Mouse (Mus musculus): ENCODE measurements around the gene Ccdc142. TPM values are rescaled to one million over a fixed set of nuclear protein-coding genes. Genes with fewer than 3 reads are reported as not detected.

The Ccdc142 gene
- polyA plus RNA-seq, 1 experiment from 2014 or later = 2.9 TPM

GRCm38 (mm10) chr6:83086121-83087035 lies 15.0 kb upstream of the Ccdc142 start, which contains the start of gene Lbx2:
Gene Lbx2 (plus strand): TSS chr6:83086367.
- no peaks in the 10 kb centered on the region for H3K9me3 ChIP-seq
- peak within 1 kb of the TSS; percentile 55 for H3K4me2 ChIP-seq
- H3K9ac ChIP-seq = peak within 1 kb of the TSS; percentile 59
- no peak for ATAC-seq (ENCODE audit: insufficient number of reproducible peaks, insufficient read depth, low FRiP score, low TSS enrichment, low read depth)
- peaks cover 94% of the 10 kb centered on the region for H3K27me3 ChIP-seq
- peaks cover 12% of the 10 kb centered on the region for H3K36me3 ChIP-seq
- WGBS = 4% methylated on average over 39 of the region's 42 CpGs
- H3K4me1 ChIP-seq = peaks cover 30% of the 10 kb centered on the region
- no peak within 1 kb of the TSS for H3K27ac ChIP-seq
- peak within 1 kb of the TSS; percentile 34 for H3K4me3 ChIP-seq

DNA sequence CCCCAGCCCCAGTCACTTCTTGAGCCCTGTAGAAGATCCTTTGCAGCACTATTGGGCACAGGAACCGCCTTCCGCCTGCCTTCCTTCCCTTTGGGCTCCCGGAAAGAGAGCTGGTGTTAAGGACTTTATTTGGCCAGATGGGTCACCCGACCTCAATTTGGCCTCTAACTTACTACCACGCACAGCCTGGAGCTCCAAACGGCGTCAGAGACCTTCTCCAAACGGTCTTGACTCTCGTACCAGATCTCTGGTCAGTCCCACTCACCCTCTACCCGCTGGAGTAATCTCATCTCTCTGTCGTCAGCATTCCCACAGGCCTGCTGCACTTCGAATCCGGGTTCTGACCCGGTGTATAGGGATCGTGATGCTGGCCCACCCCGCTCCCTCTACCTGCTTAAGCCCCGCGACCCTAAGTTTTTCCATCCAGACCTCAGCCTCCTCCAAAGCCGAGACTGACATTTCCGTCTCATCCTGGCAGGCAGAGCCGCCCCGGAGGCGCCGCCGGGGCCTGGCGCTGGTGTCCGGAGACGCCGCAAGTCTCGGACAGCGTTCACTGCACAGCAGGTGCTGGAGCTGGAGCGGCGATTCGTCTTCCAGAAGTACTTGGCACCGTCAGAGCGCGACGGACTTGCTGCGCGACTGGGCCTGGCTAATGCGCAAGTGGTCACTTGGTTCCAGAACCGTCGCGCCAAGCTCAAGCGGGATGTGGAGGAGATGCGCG lies 14.0 kb upstream of the Ccdc142 start:
- ATAC-seq (ENCODE audit: insufficient number of reproducible peaks, insufficient read depth, low FRiP score, low TSS enrichment, low read depth) = no peak
- Histone ChIP-seq H3K9ac (no peak overlapping the region), H3K27ac (no peak overlapping the region), H3K4me2 (peak overlapping the region; percentile 55), H3K4me3 (peak overlapping the region; percentile 27), H3K9me3 (no peaks in the 10 kb centered on the region), H3K4me1 (peaks cover 30% of the 10 kb centered on the region), H3K36me3 (peaks cover 2% of the 10 kb centered on the region; the same call in 1 of the 2 replicates), H3K27me3 (peaks cover 96% of the 10 kb centered on the region)
- 2% methylated on average over 47 of the region's 47 CpGs for WGBS

DNA sequence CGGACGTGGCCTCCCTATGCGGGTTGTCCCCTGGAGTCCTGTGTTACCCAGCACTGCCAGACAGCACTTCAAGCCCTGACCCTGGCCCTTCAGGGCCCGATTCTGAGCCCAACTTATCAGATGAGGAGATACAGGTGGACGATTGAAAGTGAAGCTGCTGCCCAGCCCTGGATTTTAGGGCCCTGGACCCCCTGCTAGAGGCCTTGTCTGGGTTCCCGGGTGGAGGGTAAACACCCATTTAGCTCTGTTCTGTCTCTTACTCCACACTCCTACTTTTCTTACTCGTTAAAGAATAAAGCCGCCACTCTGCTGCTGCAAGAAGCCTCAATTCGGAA lies 13.5 kb upstream of the Ccdc142 start:
- peak overlapping the region; percentile 55 for H3K4me2 ChIP-seq
- ATAC-seq (ENCODE audit: insufficient number of reproducible peaks, insufficient read depth, low FRiP score, low TSS enrichment, low read depth) = no peak
- H3K9me3 ChIP-seq = no peaks in the 10 kb centered on the region
- peaks cover 30% of the 10 kb centered on the region for H3K4me1 ChIP-seq
- WGBS = 4% methylated on average over 9 of the region's 9 CpGs
- peaks cover 96% of the 10 kb centered on the region for H3K27me3 ChIP-seq
- no peaks in the 10 kb centered on the region for H3K36me3 ChIP-seq
- H3K27ac ChIP-seq = no peak overlapping the region
- peak overlapping the region; percentile 27 for H3K4me3 ChIP-seq
- no peak overlapping the region for H3K9ac ChIP-seq

DNA sequence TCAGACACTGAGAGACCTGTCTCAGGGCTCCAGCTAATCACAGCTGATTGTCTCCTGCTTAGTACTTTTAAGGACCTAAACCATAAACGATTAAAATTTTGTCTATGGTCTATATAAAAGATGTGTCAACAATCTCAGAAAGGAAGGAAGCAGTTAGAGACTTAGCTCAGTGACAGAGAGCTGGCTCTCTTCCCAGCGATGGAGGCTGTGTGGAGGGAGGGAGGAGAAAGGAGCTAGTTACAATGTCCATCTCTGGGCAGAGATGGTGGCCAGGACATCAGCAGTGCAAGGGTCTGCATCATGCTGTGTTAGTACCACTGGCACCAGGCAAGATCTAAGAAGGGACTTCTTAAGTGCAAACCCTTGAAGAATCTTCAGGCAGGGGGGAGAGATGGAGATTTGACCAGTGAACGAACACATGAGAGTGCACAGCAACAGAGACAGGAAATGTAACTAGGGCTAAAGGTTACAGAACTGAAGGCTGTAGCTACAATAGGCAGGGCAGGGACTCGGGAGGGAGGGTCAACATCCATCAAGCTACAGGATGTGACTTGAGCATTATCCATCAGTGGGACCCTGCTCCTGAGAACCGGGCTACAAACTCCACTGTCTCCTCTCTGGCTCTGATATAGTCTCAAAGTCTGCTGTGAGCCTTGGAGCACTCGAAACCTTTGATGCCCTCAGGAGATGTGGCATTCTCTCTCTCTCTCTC lies 8.8 kb upstream of the Ccdc142 start:
- ATAC-seq (ENCODE audit: insufficient number of reproducible peaks, insufficient read depth, low FRiP score, low TSS enrichment, low read depth) = no peak
- H3K27me3 ChIP-seq = peaks cover 66% of the 10 kb centered on the region
- WGBS = 37% methylated on average over 6 of the region's 6 CpGs

DNA sequence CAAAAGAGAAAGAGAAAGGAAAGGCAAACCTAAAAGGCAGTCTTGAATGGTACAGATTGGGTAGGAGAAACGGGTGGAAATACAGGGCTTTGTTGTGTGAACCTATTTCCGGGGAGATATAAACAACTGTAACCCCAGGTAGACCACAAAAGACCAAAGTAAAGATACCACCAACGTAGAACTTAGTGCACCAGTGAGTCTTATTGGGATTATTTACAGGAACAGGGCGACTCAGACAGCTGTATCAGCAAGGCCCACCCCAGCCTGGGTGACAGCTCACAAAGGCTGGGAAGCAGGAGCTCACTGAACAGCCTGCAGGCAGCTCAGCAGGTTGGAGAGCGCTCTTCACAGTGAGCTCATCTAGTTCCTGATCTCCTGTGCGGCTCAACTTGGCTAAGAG lies 5.4 kb upstream of the Ccdc142 start:
- ATAC-seq (ENCODE audit: insufficient number of reproducible peaks, insufficient read depth, low FRiP score, low TSS enrichment, low read depth) = no peak
- H3K4me1 ChIP-seq = peaks cover 3% of the 10 kb centered on the region; the same call in 1 of the 2 replicates
- H3K27me3 ChIP-seq = peaks cover 41% of the 10 kb centered on the region
- H3K4me2 ChIP-seq = no peak overlapping the region
- H3K9ac ChIP-seq = no peak overlapping the region
- no peak overlapping the region for H3K4me3 ChIP-seq
- H3K36me3 ChIP-seq = no peaks in the 10 kb centered on the region
- no peaks in the 10 kb centered on the region for H3K9me3 ChIP-seq
- no peak overlapping the region for H3K27ac ChIP-seq
- 42% methylated on average over 6 of the region's 6 CpGs for WGBS

More for the DNA sequence above, 8.8 kb upstream of the Ccdc142 start:
- Histone ChIP-seq H3K36me3 (no peaks in the 10 kb centered on the region), H3K9ac (no peak overlapping the region), H3K4me1 (peaks cover 3% of the 10 kb centered on the region), H3K4me2 (no peak overlapping the region), H3K9me3 (no peaks in the 10 kb centered on the region), H3K4me3 (no peak overlapping the region), H3K27ac (no peak overlapping the region)

DNA sequence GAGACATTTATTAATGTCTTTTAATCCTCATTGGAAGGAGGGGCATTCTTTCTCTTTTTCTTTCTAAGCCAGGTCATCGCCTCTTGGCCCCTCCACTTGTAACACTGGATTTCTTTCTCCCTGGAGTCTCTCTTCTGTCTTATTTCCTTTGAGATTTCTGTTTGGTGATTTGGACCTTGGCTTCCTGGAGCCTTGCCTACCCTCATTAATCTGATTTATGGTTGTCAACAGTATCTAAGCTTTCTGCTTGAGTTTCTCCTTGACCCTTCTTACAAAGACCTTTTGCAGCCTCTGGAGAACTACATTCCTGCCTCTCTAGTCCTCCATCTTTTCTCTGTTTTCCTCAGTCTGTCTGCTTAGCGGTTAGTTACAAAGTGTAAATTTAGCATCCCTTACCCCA lies 3.0 kb upstream of the Ccdc142 start:
- ATAC-seq (ENCODE audit: insufficient number of reproducible peaks, insufficient read depth, low FRiP score, low TSS enrichment, low read depth) = no peak
- H3K27me3 ChIP-seq = peaks cover 22% of the 10 kb centered on the region
- H3K9me3 ChIP-seq = no peaks in the 10 kb centered on the region
- 70% methylated on average over 2 of the region's 2 CpGs for WGBS
- peaks cover 19% of the 10 kb centered on the region for H3K4me1 ChIP-seq
- no peaks in the 10 kb centered on the region for H3K36me3 ChIP-seq
- no peak overlapping the region for H3K4me2 ChIP-seq
- H3K4me3 ChIP-seq = no peak overlapping the region
- H3K27ac ChIP-seq = no peak overlapping the region
- H3K9ac ChIP-seq = no peak overlapping the region

- peak; percentile 70 for ATAC-seq (ENCODE audit: insufficient number of reproducible peaks, insufficient read depth, low FRiP score, low TSS enrichment, low read depth)
- Histone ChIP-seq H3K4me2 (peak overlapping the region; percentile 99), H3K4me3 (peak overlapping the region; percentile 75), H3K9ac (peak overlapping the region; percentile 87), H3K4me1 (peaks cover 21% of the 10 kb centered on the region), H3K9me3 (no peaks in the 10 kb centered on the region), H3K27me3 (peaks cover 8% of the 10 kb centered on the region), H3K36me3 (peaks cover 8% of the 10 kb centered on the region; the same call in 1 of the 2 replicates), H3K27ac (peak overlapping the region; percentile 84)
- under 1% methylated on average over 74 of the region's 74 CpGs for WGBS
Observed at GRCm38 (mm10) chr6:83101688-83102556, 521 bp downstream of the Ccdc142 start.

DNA sequence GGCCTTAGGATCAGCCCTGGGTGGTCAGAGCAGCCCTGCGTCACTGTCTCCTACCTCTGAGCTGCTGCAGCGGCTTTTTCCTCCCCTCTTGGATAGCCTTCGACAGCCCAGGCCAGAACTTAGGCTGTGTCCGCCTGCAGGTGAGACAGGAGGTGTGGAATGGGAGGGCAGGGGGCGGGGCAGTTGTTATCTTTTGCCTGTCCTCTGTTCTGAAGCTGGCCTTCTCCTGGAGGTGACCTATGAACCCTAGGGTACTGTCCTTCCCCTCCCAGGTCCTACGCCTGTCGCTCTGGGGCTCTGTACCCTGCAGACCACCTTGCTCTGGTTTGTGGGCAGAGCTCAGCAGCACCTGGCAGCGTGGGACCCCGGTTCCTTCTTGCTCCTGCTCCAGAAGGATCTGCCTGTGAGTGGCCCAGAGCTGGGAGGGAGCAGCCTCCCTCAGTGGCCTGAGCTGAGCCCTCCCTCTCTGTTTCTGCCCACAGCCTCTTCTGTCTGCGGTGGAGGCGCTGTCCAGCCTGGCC lies 1.8 kb downstream of the Ccdc142 start:
- Histone ChIP-seq H3K4me2 (peak overlapping the region; percentile 99), H3K36me3 (peaks cover 9% of the 10 kb centered on the region; the same call in 1 of the 2 replicates), H3K4me3 (peak overlapping the region; percentile 75; the same call in 1 of the 2 replicates), H3K27me3 (peaks cover 8% of the 10 kb centered on the region), H3K4me1 (peaks cover 30% of the 10 kb centered on the region), H3K9ac (peak overlapping the region; percentile 87), H3K27ac (no peak overlapping the region), H3K9me3 (no peaks in the 10 kb centered on the region)
- ATAC-seq (ENCODE audit: insufficient number of reproducible peaks, insufficient read depth, low FRiP score, low TSS enrichment, low read depth) = no peak
- WGBS = 42% methylated on average over 11 of the region's 11 CpGs

GRCm38 (mm10) chr6:83104158-83104557 lies 2.8 kb downstream of the Ccdc142 start:
- Histone ChIP-seq H3K9me3 (no peaks in the 10 kb centered on the region), H3K4me2 (no peak overlapping the region), H3K27me3 (peaks cover 8% of the 10 kb centered on the region), H3K36me3 (peaks cover 9% of the 10 kb centered on the region; the same call in 1 of the 2 replicates), H3K9ac (no peak overlapping the region), H3K27ac (no peak overlapping the region), H3K4me3 (no peak overlapping the region), H3K4me1 (peaks cover 34% of the 10 kb centered on the region)
- WGBS = 65% methylated on average over 4 of the region's 4 CpGs
- ATAC-seq (ENCODE audit: insufficient number of reproducible peaks, insufficient read depth, low FRiP score, low TSS enrichment, low read depth) = no peak

GRCm38 (mm10) chr6:83107566-83108400 lies 6.4 kb downstream of the Ccdc142 start:
- Histone ChIP-seq H3K4me3 (peak overlapping the region; percentile 91), H3K27ac (0 out of 2 replicates have a peak overlapping the region, but pooled peaks have one; percentile 81), H3K27me3 (no peaks in the 10 kb centered on the region; the same call in 1 of the 2 replicates), H3K4me2 (peak overlapping the region; percentile 88), H3K4me1 (peaks cover 30% of the 10 kb centered on the region), H3K9me3 (no peaks in the 10 kb centered on the region), H3K36me3 (peaks cover 13% of the 10 kb centered on the region), H3K9ac (peak overlapping the region; percentile 94; the same call in 1 of the 2 replicates)
- no peak for ATAC-seq (ENCODE audit: insufficient number of reproducible peaks, insufficient read depth, low FRiP score, low TSS enrichment, low read depth)
- 31% methylated on average over 13 of the region's 13 CpGs for WGBS
